Mouse (Mus musculus) hindbrain, embryonic 14.5 days (tissue): ENCODE results near the gene Itgb2. TPM values are rescaled to one million over a fixed set of nuclear protein-coding genes. Genes with fewer than 3 reads are reported as not detected.

Source experiments
- ATAC-seq: fragments of 200-750 bp; cut with Nextera tagmentation; 2 replicates; pipeline ENCODE4 v1.8.0; 2017; ENCODE audit warnings: moderate number of reproducible peaks, mild to moderate bottlenecking, moderate TSS enrichment, moderate library complexity; ENCODE audit not compliant: low FRiP score
- DNase-seq: peaks from one replicate; pipeline ENCODE4 v3.0.0-alpha.2; 2015; ENCODE audit warnings: low spot score
- H3K27ac ChIP-seq: fragments of 300-500 bp; sonication (generic); 2 replicates; pipeline ENCODE4 v1.5.1; 2014; ENCODE audit warnings: mild to moderate bottlenecking, moderate library complexity
- H3K27me3 ChIP-seq: fragments of 300-500 bp; sonication (generic); 2 replicates; pipeline ENCODE4 v1.6.1; 2014; ENCODE audit warnings: mild to moderate bottlenecking, low read length, mixed read lengths; ENCODE audit not compliant: control insufficient read depth, insufficient read depth
- H3K36me3 ChIP-seq: fragments of 300-500 bp; sonication (generic); replicated peaks from 2 replicates; pipeline ENCODE4 v1.6.1; 2014; ENCODE audit not compliant: control insufficient read depth, insufficient read depth
- H3K4me1 ChIP-seq: fragments of 300-500 bp; sonication (generic); replicated peaks from 2 replicates; pipeline ENCODE4 v1.6.1; 2014; ENCODE audit warnings: antibody characterized with exemption, low read length, mixed read lengths; ENCODE audit not compliant: control insufficient read depth, insufficient read depth
- H3K4me2 ChIP-seq: fragments of 300-500 bp; sonication (generic); replicated peaks from 2 replicates; pipeline ENCODE4 v1.6.1; 2014; ENCODE audit warnings: mild to moderate bottlenecking, moderate library complexity
- H3K4me3 ChIP-seq: fragments of 300-500 bp; sonication (generic); replicated peaks from 2 replicates; pipeline ENCODE4 v1.5.1; 2014; ENCODE audit warnings: mild to moderate bottlenecking, low read length
- H3K9ac ChIP-seq: fragments of 300-500 bp; sonication (generic); 2 replicates; pipeline ENCODE4 v1.6.1; 2014
- H3K9me3 ChIP-seq: fragments of 300-500 bp; sonication (generic); 2 replicates; pipeline ENCODE4 v1.6.1; 2016; ENCODE audit warnings: low read length; ENCODE audit not compliant: control insufficient read depth
- WGBS: fragments of 180-500 bp; shearing (Covaris S2); extraction: QIAGEN DNeasy Blood & Tissue Kit; methylation state at CpG from one replicate; pipeline ENCODE4 v1.1.7; 2014; 5-methylcytosine and 5-hydroxymethylcytosine counted together
- polyA plus RNA-seq: library from polyadenylated mRNA; unstranded; fragments of >200 nt; fragmentation: Nextera tagmentation; extraction: Ambion mirVana; gene quantifications from 2 replicates; pipeline ENCODE4 v1.2.1, GENCODE M21; 2014

Itgb2 gene
- polyA plus RNA-seq, 1 experiment from 2014 or later = 0.99 TPM

- H3K4me1 ChIP-seq = peaks cover 14% of the 10 kb centered on the region
- H3K36me3 ChIP-seq = peaks cover 22% of the 10 kb centered on the region
- H3K4me3 ChIP-seq = peak within 1 kb of the TSS; percentile 66
- DNase-seq = peak; percentile 87
- H3K4me2 ChIP-seq = peak within 1 kb of the TSS; percentile 86
- H3K9ac ChIP-seq = peak within 1 kb of the TSS; percentile 78
- peak within 1 kb of the TSS; percentile 92 for H3K27ac ChIP-seq
- peak; percentile 85 for ATAC-seq
- 0 out of 2 replicates have a peak, but pooled peaks cover 4% of the 10 kb centered on the region for H3K9me3 ChIP-seq
- H3K27me3 ChIP-seq = no peaks in the 10 kb centered on the region
- WGBS = 1% methylated on average over 102 of the region's 119 CpGs
Observed at GRCm38 (mm10) chr10:77605908-77606826, 76.1 kb downstream of the Itgb2 start, which contains the start of the genes Sumo3 and Gm49325. TSS of gene Sumo3 (plus strand) at chr10:77606097. TSS of gene Gm49325 (plus strand) at chr10:77606197.

GRCm38 (mm10) chr10:77606855-77607254 lies 76.8 kb downstream of the Itgb2 start:
- no peak for DNase-seq
- H3K9ac ChIP-seq = peak overlapping the region; percentile 78
- WGBS = 48% methylated on average over 7 of the region's 7 CpGs

GRCm38 (mm10) chr10:77607441-77607840 lies 77.4 kb downstream of the Itgb2 start:
- Histone ChIP-seq H3K36me3 (peaks cover 33% of the 10 kb centered on the region), H3K4me3 (peak overlapping the region; percentile 66; the same call in 1 of the 2 replicates), H3K4me1 (peaks cover 14% of the 10 kb centered on the region), H3K9me3 (no peaks in the 10 kb centered on the region), H3K27ac (no peak overlapping the region), H3K27me3 (no peaks in the 10 kb centered on the region), H3K9ac (no peak overlapping the region), H3K4me2 (peak overlapping the region; percentile 86)
- ATAC-seq (no peak), DNase-seq (no peak)
- 69% methylated on average over 5 of the region's 5 CpGs for WGBS

More at GRCm38 (mm10) chr10:77606855-77607254, 76.8 kb downstream of the Itgb2 start:
- Histone ChIP-seq H3K27ac (peak overlapping the region; percentile 92), H3K27me3 (no peaks in the 10 kb centered on the region), H3K4me3 (peak overlapping the region; percentile 66), H3K4me2 (peak overlapping the region; percentile 86), H3K9me3 (0 out of 2 replicates have a peak, but pooled peaks cover 4% of the 10 kb centered on the region), H3K4me1 (peaks cover 14% of the 10 kb centered on the region), H3K36me3 (peaks cover 29% of the 10 kb centered on the region)
- no peak; the same call in 1 of the 2 replicates for ATAC-seq

GRCm38 (mm10) chr10:77608589-77608988 lies 78.5 kb downstream of the Itgb2 start:
- no peak for ATAC-seq

GRCm38 (mm10) chr10:77610221-77610961 lies 80.3 kb downstream of the Itgb2 start:
- Histone ChIP-seq H3K9me3 (no peaks in the 10 kb centered on the region), H3K27ac (no peak overlapping the region; the same call in 1 of the 2 replicates), H3K4me3 (no peak overlapping the region), H3K4me2 (no peak overlapping the region), H3K9ac (0 out of 2 replicates have a peak overlapping the region, but pooled peaks have one; percentile 24), H3K27me3 (no peaks in the 10 kb centered on the region), H3K36me3 (peaks cover 62% of the 10 kb centered on the region), H3K4me1 (peaks cover 14% of the 10 kb centered on the region)
- DNase-seq (no peak), ATAC-seq (no peak)
- 93% methylated on average over 8 of the region's 8 CpGs for WGBS

More at GRCm38 (mm10) chr10:77608589-77608988, 78.5 kb downstream of the Itgb2 start:
- H3K4me2 ChIP-seq = no peak overlapping the region
- H3K9me3 ChIP-seq = no peaks in the 10 kb centered on the region
- peaks cover 44% of the 10 kb centered on the region for H3K36me3 ChIP-seq
- H3K4me3 ChIP-seq = no peak overlapping the region
- no peak overlapping the region for H3K27ac ChIP-seq
- WGBS = 92% methylated on average over 8 of the region's 8 CpGs
- peaks cover 14% of the 10 kb centered on the region for H3K4me1 ChIP-seq
- no peak overlapping the region for H3K9ac ChIP-seq
- DNase-seq = no peak
- no peaks in the 10 kb centered on the region for H3K27me3 ChIP-seq

GRCm38 (mm10) chr10:77613409-77613808 lies 83.4 kb downstream of the Itgb2 start:
- Histone ChIP-seq H3K27me3 (no peaks in the 10 kb centered on the region), H3K4me3 (no peak overlapping the region), H3K4me1 (no peaks in the 10 kb centered on the region), H3K27ac (no peak overlapping the region), H3K4me2 (no peak overlapping the region), H3K9me3 (no peaks in the 10 kb centered on the region), H3K36me3 (peaks cover 90% of the 10 kb centered on the region), H3K9ac (no peak overlapping the region)
- ATAC-seq (no peak), DNase-seq (no peak)
- WGBS = 97% methylated on average over 3 of the region's 3 CpGs

Other genes with a start within 250 kb of the Itgb2 start
- 20.6 and 20.7 TPM in 2 replicates for gene Adarb1, start 112.0 kb upstream of the Itgb2 start, polyA plus RNA-seq
- gene Fam207a, start 14.5 kb upstream of the Itgb2 start, polyA plus RNA-seq = 37.7 and 41.0 TPM in 2 replicates
- gene Pttg1ip, start 51.5 kb downstream of the Itgb2 start, polyA plus RNA-seq = 79.9 and 80.2 TPM in 2 replicates
- 235 and 260 TPM in 2 replicates for gene Sumo3, start 75.8 kb downstream of the Itgb2 start, polyA plus RNA-seq
- gene Gm49325, start 75.9 kb downstream of the Itgb2 start, polyA plus RNA-seq = 3.8 and 5.1 TPM in 2 replicates
- 54.1 and 54.7 TPM in 2 replicates for gene Ube2g2, start 92.0 kb downstream of the Itgb2 start, polyA plus RNA-seq
- 0.94 and 1.2 TPM in 2 replicates for gene Tspear, start 156.3 kb downstream of the Itgb2 start, polyA plus RNA-seq
- not detected in 2 replicates for gene Gm19402, start 160.5 kb downstream of the Itgb2 start, polyA plus RNA-seq
- gene Gm9508, start 167.0 kb downstream of the Itgb2 start, polyA plus RNA-seq = not detected in 2 replicates
- gene Gm10272, start 176.4 kb downstream of the Itgb2 start, polyA plus RNA-seq = not detected in 2 replicates
- not detected in 2 replicates for gene Gm10024, start 181.2 kb downstream of the Itgb2 start, polyA plus RNA-seq
- not detected in 2 replicates for gene Gm10142, start 185.6 kb downstream of the Itgb2 start, polyA plus RNA-seq
- not detected in 2 replicates for gene Krtap12-1, start 190.3 kb downstream of the Itgb2 start, polyA plus RNA-seq
- not detected in 2 replicates for gene Gm10100, start 196.2 kb downstream of the Itgb2 start, polyA plus RNA-seq
- not detected in 2 replicates for gene Gm18596, start 212.4 kb downstream of the Itgb2 start, polyA plus RNA-seq
- not detected in 2 replicates for gene Gm9736, start 221.1 kb downstream of the Itgb2 start, polyA plus RNA-seq
- gene Gm3233, start 229.4 kb downstream of the Itgb2 start, polyA plus RNA-seq = not detected in 2 replicates
- not detected in 2 replicates for gene Gm3238, start 241.1 kb downstream of the Itgb2 start, polyA plus RNA-seq
- gene Gm7138, start 246.7 kb downstream of the Itgb2 start, polyA plus RNA-seq = not detected in 2 replicates